Mouse (Mus musculus): ENCODE data around the gene Tdp1. TPM values are rescaled to one million over a fixed set of nuclear protein-coding genes. Genes with fewer than 3 reads are reported as not detected.
A peak's percentile ranks its signal among the peaks of the same experiment; 100 is the strongest.

The Tdp1 gene
- polyA plus RNA-seq, 1 experiment from 2014 or later: 76.2 TPM

- Histone ChIP-seq H3K4me2 (ENCODE audit: low read depth) (no peak overlapping the region), H3K36me3 (ENCODE audit: control insufficient read depth, insufficient read depth, low read length) (no peaks in the 10 kb centered on the region), H3K9ac (ENCODE audit: low read length) (no peak overlapping the region), H3K4me1 (ENCODE audit: control insufficient read depth, insufficient read depth, low read length) (no peaks in the 10 kb centered on the region), H3K9me3 (ENCODE audit: control insufficient read depth, low read length) (no peaks in the 10 kb centered on the region), H3K27me3 (ENCODE audit: control insufficient read depth, insufficient read depth, low read length) (peaks cover 7% of the 10 kb centered on the region), H3K4me3 (ENCODE audit: low read depth, low read length) (no peak overlapping the region), H3K27ac (ENCODE audit: low read depth, low read length) (no peak overlapping the region)
- DNase-seq (ENCODE audit: low spot score) (no peak), ATAC-seq (ENCODE audit: insufficient read depth, low FRiP score, low TSS enrichment) (no peak)
Measured at GRCm38 (mm10) chr12:99959291-99959690, 75.0 kb downstream of the Tdp1 start.

GRCm38 (mm10) chr12:99959930-99960329 lies 75.6 kb downstream of the Tdp1 start:
- Histone ChIP-seq H3K27me3 (ENCODE audit: control insufficient read depth, insufficient read depth, low read length) (peaks cover 13% of the 10 kb centered on the region), H3K4me1 (ENCODE audit: control insufficient read depth, insufficient read depth, low read length) (0 out of 2 replicates have a peak, but pooled peaks cover 2% of the 10 kb centered on the region), H3K9ac (ENCODE audit: low read length) (no peak overlapping the region), H3K4me2 (ENCODE audit: low read depth) (no peak overlapping the region), H3K4me3 (ENCODE audit: low read depth, low read length) (no peak overlapping the region), H3K9me3 (ENCODE audit: control insufficient read depth, low read length) (no peaks in the 10 kb centered on the region), H3K27ac (ENCODE audit: low read depth, low read length) (no peak overlapping the region), H3K36me3 (ENCODE audit: control insufficient read depth, insufficient read depth, low read length) (no peaks in the 10 kb centered on the region)
- 28% methylated on average over 10 of the region's 10 CpGs for WGBS
- DNase-seq (ENCODE audit: low spot score) (no peak), ATAC-seq (ENCODE audit: insufficient read depth, low FRiP score, low TSS enrichment) (no peak)

GRCm38 (mm10) chr12:99960675-99961074 lies 76.4 kb downstream of the Tdp1 start:
- no peaks in the 10 kb centered on the region for H3K9me3 ChIP-seq (ENCODE audit: control insufficient read depth, low read length)
- H3K4me2 ChIP-seq (ENCODE audit: low read depth): no peak overlapping the region
- no peak overlapping the region for H3K9ac ChIP-seq (ENCODE audit: low read length)
- ATAC-seq (ENCODE audit: insufficient read depth, low FRiP score, low TSS enrichment) (no peak), DNase-seq (ENCODE audit: low spot score) (no peak)
- H3K27me3 ChIP-seq (ENCODE audit: control insufficient read depth, insufficient read depth, low read length): peaks cover 21% of the 10 kb centered on the region
- H3K4me1 ChIP-seq (ENCODE audit: control insufficient read depth, insufficient read depth, low read length): 0 out of 2 replicates have a peak, but pooled peaks cover 4% of the 10 kb centered on the region
- WGBS: 95% methylated on average over 7 of the region's 7 CpGs
- H3K36me3 ChIP-seq (ENCODE audit: control insufficient read depth, insufficient read depth, low read length): no peaks in the 10 kb centered on the region
- no peak overlapping the region for H3K27ac ChIP-seq (ENCODE audit: low read depth, low read length)
- no peak overlapping the region for H3K4me3 ChIP-seq (ENCODE audit: low read depth, low read length)

GRCm38 (mm10) chr12:99964301-99965202 lies 80.2 kb downstream of the Tdp1 start, which contains the start of gene Kcnk13:
Kcnk13 (plus strand) TSS chr12:99964499.
- Histone ChIP-seq H3K36me3 (ENCODE audit: control insufficient read depth, insufficient read depth, low read length) (no peaks in the 10 kb centered on the region), H3K4me2 (ENCODE audit: low read depth) (peak within 1 kb of the TSS; percentile 87), H3K4me3 (ENCODE audit: low read depth, low read length) (peak within 1 kb of the TSS; percentile 52), H3K27me3 (ENCODE audit: control insufficient read depth, insufficient read depth, low read length) (peaks cover 51% of the 10 kb centered on the region), H3K27ac (ENCODE audit: low read depth, low read length) (no peak within 1 kb of the TSS), H3K4me1 (ENCODE audit: control insufficient read depth, insufficient read depth, low read length) (peaks cover 9% of the 10 kb centered on the region; the same call in 1 of the 2 replicates), H3K9me3 (ENCODE audit: control insufficient read depth, low read length) (no peaks in the 10 kb centered on the region), H3K9ac (ENCODE audit: low read length) (peak within 1 kb of the TSS; percentile 0; the same call in 1 of the 2 replicates)
- 1% methylated on average over 38 of the region's 39 CpGs for WGBS
- ATAC-seq (ENCODE audit: insufficient read depth, low FRiP score, low TSS enrichment) (peak; percentile 64), DNase-seq (ENCODE audit: low spot score) (peak; percentile 81)

- WGBS: under 1% methylated on average over 76 of the region's 77 CpGs
Measured at GRCm38 (mm10) chr12:99965203-99966115, 81.1 kb downstream of the Tdp1 start.

GRCm38 (mm10) chr12:99966116-99966770 lies 81.9 kb downstream of the Tdp1 start:
- Histone ChIP-seq H3K4me3 (ENCODE audit: low read depth, low read length) (peak overlapping the region; percentile 52), H3K4me2 (ENCODE audit: low read depth) (peak overlapping the region; percentile 87), H3K36me3 (ENCODE audit: control insufficient read depth, insufficient read depth, low read length) (no peaks in the 10 kb centered on the region), H3K9ac (ENCODE audit: low read length) (peak overlapping the region; percentile 37), H3K27ac (ENCODE audit: low read depth, low read length) (no peak overlapping the region), H3K9me3 (ENCODE audit: control insufficient read depth, low read length) (no peaks in the 10 kb centered on the region), H3K27me3 (ENCODE audit: control insufficient read depth, insufficient read depth, low read length) (peaks cover 51% of the 10 kb centered on the region), H3K4me1 (ENCODE audit: control insufficient read depth, insufficient read depth, low read length) (peaks cover 9% of the 10 kb centered on the region; the same call in 1 of the 2 replicates)
- ATAC-seq (ENCODE audit: insufficient read depth, low FRiP score, low TSS enrichment) (no peak), DNase-seq (ENCODE audit: low spot score) (no peak)
- 2% methylated on average over 25 of the region's 25 CpGs for whole genome bisulfite sequencing

More at GRCm38 (mm10) chr12:99965203-99966115, 81.1 kb downstream of the Tdp1 start:
- Histone ChIP-seq H3K9ac (ENCODE audit: low read length) (peak overlapping the region; percentile 37), H3K27ac (ENCODE audit: low read depth, low read length) (no peak overlapping the region), H3K4me1 (ENCODE audit: control insufficient read depth, insufficient read depth, low read length) (peaks cover 9% of the 10 kb centered on the region; the same call in 1 of the 2 replicates), H3K9me3 (ENCODE audit: control insufficient read depth, low read length) (no peaks in the 10 kb centered on the region), H3K36me3 (ENCODE audit: control insufficient read depth, insufficient read depth, low read length) (no peaks in the 10 kb centered on the region), H3K4me2 (ENCODE audit: low read depth) (peak overlapping the region; percentile 87), H3K27me3 (ENCODE audit: control insufficient read depth, insufficient read depth, low read length) (peaks cover 51% of the 10 kb centered on the region), H3K4me3 (ENCODE audit: low read depth, low read length) (peak overlapping the region; percentile 52)
- DNase-seq (ENCODE audit: low spot score) (peak; percentile 46), ATAC-seq (ENCODE audit: insufficient read depth, low FRiP score, low TSS enrichment) (peak; percentile 43)

GRCm38 (mm10) chr12:99966881-99967363 lies 82.6 kb downstream of the Tdp1 start:
- Histone ChIP-seq H3K27ac (ENCODE audit: low read depth, low read length) (no peak overlapping the region), H3K9me3 (ENCODE audit: control insufficient read depth, low read length) (no peaks in the 10 kb centered on the region), H3K9ac (ENCODE audit: low read length) (no peak overlapping the region), H3K36me3 (ENCODE audit: control insufficient read depth, insufficient read depth, low read length) (no peaks in the 10 kb centered on the region), H3K4me3 (ENCODE audit: low read depth, low read length) (no peak overlapping the region), H3K4me2 (ENCODE audit: low read depth) (no peak overlapping the region), H3K4me1 (ENCODE audit: control insufficient read depth, insufficient read depth, low read length) (peaks cover 9% of the 10 kb centered on the region; the same call in 1 of the 2 replicates), H3K27me3 (ENCODE audit: control insufficient read depth, insufficient read depth, low read length) (peaks cover 51% of the 10 kb centered on the region)
- no peak for ATAC-seq (ENCODE audit: insufficient read depth, low FRiP score, low TSS enrichment)
- WGBS: 14% methylated on average over 12 of the region's 12 CpGs
- peak; percentile 20 for DNase-seq (ENCODE audit: low spot score)

GRCm38 (mm10) chr12:99969906-99970305 lies 85.6 kb downstream of the Tdp1 start:
- H3K27ac ChIP-seq (ENCODE audit: low read depth, low read length): no peak overlapping the region
- ATAC-seq (ENCODE audit: insufficient read depth, low FRiP score, low TSS enrichment) (no peak), DNase-seq (ENCODE audit: low spot score) (no peak)
- no peak overlapping the region for H3K9ac ChIP-seq (ENCODE audit: low read length)
- whole genome bisulfite sequencing: 81% methylated on average over 4 of the region's 4 CpGs
- no peak overlapping the region for H3K4me3 ChIP-seq (ENCODE audit: low read depth, low read length)
- H3K4me2 ChIP-seq (ENCODE audit: low read depth): no peak overlapping the region
- peaks cover 38% of the 10 kb centered on the region for H3K27me3 ChIP-seq (ENCODE audit: control insufficient read depth, insufficient read depth, low read length)
- H3K9me3 ChIP-seq (ENCODE audit: control insufficient read depth, low read length): no peaks in the 10 kb centered on the region
- H3K36me3 ChIP-seq (ENCODE audit: control insufficient read depth, insufficient read depth, low read length): no peaks in the 10 kb centered on the region
- peaks cover 7% of the 10 kb centered on the region; the same call in 1 of the 2 replicates for H3K4me1 ChIP-seq (ENCODE audit: control insufficient read depth, insufficient read depth, low read length)

Measured in neural tube, embryonic 11.5 days (tissue).